Mouse (Mus musculus): ENCODE data around the gene Mrpl30. TPM values are rescaled to one million over a fixed set of nuclear protein-coding genes. Genes with fewer than 3 reads are reported as not detected.

Mrpl30 gene
- total and polyA plus RNA-seq, 3 experiments: 107 to 242 (median 141) TPM

DNA sequence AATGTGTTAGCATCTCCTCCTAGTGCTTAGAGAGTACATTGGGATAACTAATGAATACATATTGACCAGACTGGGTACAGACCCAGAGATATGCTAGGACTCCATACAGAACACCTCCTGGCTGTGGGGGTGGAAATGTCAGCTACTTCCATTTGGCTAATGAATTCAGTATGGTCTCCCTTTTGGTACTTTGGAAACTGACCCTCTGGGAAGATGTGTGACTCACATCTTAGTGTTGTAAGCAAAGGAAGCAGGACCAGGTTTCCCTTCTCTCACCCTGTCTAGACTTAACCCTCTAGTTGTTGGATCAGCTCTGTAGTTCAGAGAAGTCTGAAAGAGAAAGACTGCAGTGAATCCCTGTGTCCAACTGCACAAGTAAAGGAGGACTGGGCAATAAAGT, 4.3 kb downstream of the Mrpl30 start:
- DNase-seq (ENCODE audit: extremely low read depth): no peak
- peaks cover 5 to 21% of the 10 kb centered on the region in 2 experiments; a peak in 3 of 4 replicates for H3K4me1 ChIP-seq (ENCODE audit: control insufficient read depth in 1 of 2, insufficient read depth in 2 of 2)
- TF ChIP-seq EP300 (IDR thresholded peaks at IDR 0.05; ENCODE audit: low read length) (no peak), CHD2 (IDR thresholded peaks at IDR 0.05; ENCODE audit: low read length) (no peak), GABPA (IDR thresholded peaks at IDR 0.05; ENCODE audit: insufficient replicate concordance, low read depth, low read length) (no peak), MAFK (IDR thresholded peaks at IDR 0.05; ENCODE audit: insufficient replicate concordance, low read length) (no peak), TCF12 (IDR thresholded peaks at IDR 0.05; ENCODE audit: low read depth, low read length) (no peak), NELFE (IDR thresholded peaks at IDR 0.05; ENCODE audit: low read depth, low read length) (no peak), ETS1 (conservative IDR thresholded peaks at IDR 0.05; ENCODE audit: low read depth, low read length) (no peak), IRF4 (IDR thresholded peaks at IDR 0.05; ENCODE audit: low read depth, low read length) (no peak)
- H3K9ac ChIP-seq (ENCODE audit: insufficient read depth, low read depth): no peak overlapping the region
- in situ Hi-C loops (cut with MboI; ENCODE audit: low pct_ligation_motif_present, low pct_unique_long_range_greater_than_20kb, low sequenced_read_pairs): no loop called here
- H3K9me3 ChIP-seq (replicated peaks; ENCODE audit: low read length): no peaks in the 10 kb centered on the region
- no peaks in the 10 kb centered on the region for H3K27me3 ChIP-seq (replicated peaks)
- peaks cover 46 to 67% of the 10 kb centered on the region in 2 experiments for H3K36me3 ChIP-seq (replicated peaks in 1 of 2; ENCODE audit: control insufficient read depth in 1 of 2, insufficient read depth in 1 of 2, low read length in 1 of 2)
- no peak overlapping the region for H3K27ac ChIP-seq (ENCODE audit: insufficient read depth, low read depth)
- H3K79me2 ChIP-seq (replicated peaks; ENCODE audit: control insufficient read depth, extremely low read depth, insufficient read depth, poor library complexity, severe bottlenecking): peaks cover 23% of the 10 kb centered on the region
- H3K4me2 ChIP-seq (ENCODE audit: insufficient read depth, low read depth, poor library complexity, severe bottlenecking): no peak overlapping the region
- no peak overlapping the region for H3K4me3 ChIP-seq (replicated peaks in 1 of 3; ENCODE audit: low read depth in 2 of 3, low read length in 2 of 3, poor library complexity in 1 of 3)
- dilution Hi-C loops (cut with MboI; ENCODE audit: extremely low pct_ligation_motif_present, extremely low pct_unique_long_range_greater_than_20kb, low sequenced_read_pairs): no loop called here

DNA sequence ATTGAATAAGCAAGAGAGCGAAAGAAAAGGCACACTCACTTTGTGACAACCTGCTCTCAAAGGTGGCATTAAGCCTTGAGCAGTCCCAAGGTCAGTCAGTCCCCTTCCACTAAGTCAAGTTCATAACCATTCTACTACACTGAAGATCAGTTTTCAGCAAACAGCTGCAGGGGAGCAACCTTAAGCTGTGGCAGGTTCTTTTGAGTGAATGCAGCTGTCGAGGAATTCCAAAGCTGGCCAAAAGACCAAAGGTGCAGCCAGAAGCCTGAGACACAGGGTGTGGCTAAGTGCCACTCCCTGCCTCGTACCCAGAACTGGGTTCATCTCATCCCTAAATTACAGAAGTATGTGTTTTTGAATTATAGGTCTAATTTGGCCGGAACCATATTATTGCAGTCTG, 9.5 kb downstream of the Mrpl30 start:
- no peak for DNase-seq (ENCODE audit: extremely low read depth)
- H3K9ac ChIP-seq (ENCODE audit: insufficient read depth, low read depth): no peak overlapping the region
- H3K9me3 ChIP-seq (replicated peaks; ENCODE audit: low read length): no peaks in the 10 kb centered on the region
- no peaks in the 10 kb centered on the region for H3K79me2 ChIP-seq (replicated peaks; ENCODE audit: control insufficient read depth, extremely low read depth, insufficient read depth, poor library complexity, severe bottlenecking)
- H3K36me3 ChIP-seq (replicated peaks in 1 of 2; ENCODE audit: control insufficient read depth in 1 of 2, insufficient read depth in 1 of 2, low read length in 1 of 2): peaks cover 38 to 53% of the 10 kb centered on the region in 2 experiments
- no peak overlapping the region for H3K4me3 ChIP-seq (replicated peaks in 1 of 3; ENCODE audit: low read depth in 2 of 3, low read length in 2 of 3, poor library complexity in 1 of 3)
- TF ChIP-seq JUND (conservative IDR thresholded peaks at IDR 0.05; ENCODE audit: low read depth, low read length): no peak
- TF ChIP-seq MEF2A (IDR thresholded peaks at IDR 0.05; ENCODE audit: borderline replicate concordance, low read depth, low read length): no peak
- no peak for TF ChIP-seq MAZ (IDR thresholded peaks at IDR 0.05; ENCODE audit: low read depth, low read length)
- no peak for TF ChIP-seq MAX (IDR thresholded peaks at IDR 0.05; ENCODE audit: low read length)
- no peak for TF ChIP-seq ELF1 (IDR thresholded peaks at IDR 0.05; ENCODE audit: low read depth, low read length)
- no peak for TF ChIP-seq ETS1 (conservative IDR thresholded peaks at IDR 0.05; ENCODE audit: low read depth, low read length)
- TF ChIP-seq IRF4 (IDR thresholded peaks at IDR 0.05; ENCODE audit: low read depth, low read length): no peak
- TF ChIP-seq NELFE (IDR thresholded peaks at IDR 0.05; ENCODE audit: low read depth, low read length): no peak
- TF ChIP-seq CHD1 (IDR thresholded peaks at IDR 0.05; ENCODE audit: low read depth, low read length): no peak
- no peak for TF ChIP-seq HCFC1 (IDR thresholded peaks at IDR 0.05; ENCODE audit: low read depth, low read length)
- no peak for TF ChIP-seq USF1 (IDR thresholded peaks at IDR 0.05; ENCODE audit: low read depth, low read length)
- TF ChIP-seq ZNF384 (IDR thresholded peaks at IDR 0.05; ENCODE audit: low read depth, low read length): no peak
- TF ChIP-seq KAT2A (IDR thresholded peaks at IDR 0.05; ENCODE audit: insufficient replicate concordance, low read length): no peak
- in situ Hi-C loops (cut with MboI; ENCODE audit: low pct_ligation_motif_present, low pct_unique_long_range_greater_than_20kb, low sequenced_read_pairs): no loop called here
- dilution Hi-C loops (cut with MboI; ENCODE audit: extremely low pct_ligation_motif_present, extremely low pct_unique_long_range_greater_than_20kb, low sequenced_read_pairs): no loop called here
- H3K27ac ChIP-seq (ENCODE audit: insufficient read depth, low read depth): no peak overlapping the region
- H3K4me2 ChIP-seq (ENCODE audit: insufficient read depth, low read depth, poor library complexity, severe bottlenecking): no peak overlapping the region
- H3K4me1 ChIP-seq (ENCODE audit: control insufficient read depth in 1 of 2, insufficient read depth in 2 of 2): no peaks in the 10 kb centered on the region
- H3K27me3 ChIP-seq (replicated peaks): no peaks in the 10 kb centered on the region
